Mouse (Mus musculus) myocyte (in vitro differentiated cells): Measurements from ENCODE around the gene Chd8. TPM values are rescaled to one million over a fixed set of nuclear protein-coding genes. Genes with fewer than 3 reads are reported as not detected.

ENCODE experiments used
- H3K27me3 ChIP-seq: one replicate; pipeline ENCODE4 v1.6.1; 2011; ENCODE audit not compliant: control insufficient read depth, insufficient read depth, insufficient read length
- H3K36me3 ChIP-seq: one replicate; pipeline ENCODE4 v1.6.1; 2011; ENCODE audit not compliant: control insufficient read depth, insufficient read depth
- H3K4me2 ChIP-seq: one replicate; pipeline ENCODE4 v1.6.1; 2011; ENCODE audit warnings: low read depth, control low read depth
- H3K4me3 ChIP-seq: one replicate; pipeline ENCODE4 v1.5.1; 2011; ENCODE audit warnings: mild to moderate bottlenecking, control low read depth, moderate library complexity
- H3K79me2 ChIP-seq: one replicate; pipeline ENCODE4 v1.6.1; 2011; ENCODE audit not compliant: control insufficient read depth, insufficient read depth
- H3ac ChIP-seq: one replicate; pipeline ENCODE4 v1.6.1; 2011; ENCODE audit not compliant: control insufficient read depth, insufficient read length
- CEBPB ChIP-seq: IDR thresholded peaks from 2 replicates; pipeline ENCODE4 v1.6.1; 2011; ENCODE audit warnings: mild to moderate bottlenecking, moderate library complexity; ENCODE audit not compliant: poor library complexity, insufficient read depth, severe bottlenecking
- E2F4 ChIP-seq: IDR thresholded peaks from one replicate; pipeline ENCODE4 v1.6.1; 2011; ENCODE audit warnings: mild to moderate bottlenecking, control low read depth, moderate library complexity; ENCODE audit not compliant: insufficient read depth
- MAX ChIP-seq: IDR thresholded peaks from one replicate; pipeline ENCODE4 v1.6.1; 2011; ENCODE audit warnings: low read depth, mild to moderate bottlenecking, control low read depth
- MYOD1 ChIP-seq, 3 experiments: IDR thresholded peaks; one replicate each; pipeline ENCODE4 v1.6.1; 2011; ENCODE audit warnings: control low read depth in 2 of 3, low read depth in 2 of 3, mild to moderate bottlenecking in 2 of 3, moderate library complexity in 1 of 3; ENCODE audit not compliant: insufficient read length in 2 of 3, control insufficient read depth in 1 of 3
- MYOG ChIP-seq, 3 experiments: IDR thresholded peaks; one replicate each; pipeline ENCODE4 v1.6.1; 2011; ENCODE audit warnings: control low read depth in 2 of 3, low read depth in 2 of 3, mild to moderate bottlenecking in 2 of 3; ENCODE audit not compliant: insufficient read length in 2 of 3, control insufficient read depth in 1 of 3, insufficient read depth in 1 of 3
- POLR2A ChIP-seq: IDR thresholded peaks from one replicate; pipeline ENCODE4 v1.6.1; 2011; ENCODE audit warnings: low read depth, mild to moderate bottlenecking, control low read depth, moderate library complexity; ENCODE audit not compliant: insufficient read length
- POLR2AphosphoS2 ChIP-seq: IDR thresholded peaks from one replicate; pipeline ENCODE4 v1.6.1; 2011; ENCODE audit warnings: low read depth, control low read depth; ENCODE audit not compliant: insufficient read length
- REST ChIP-seq: IDR thresholded peaks from one replicate; pipeline ENCODE4 v1.6.1; 2011; ENCODE audit warnings: mild to moderate bottlenecking, control low read depth, moderate library complexity; ENCODE audit not compliant: insufficient read depth, insufficient read length
- SRF ChIP-seq: IDR thresholded peaks from one replicate; pipeline ENCODE4 v1.6.1; 2011; ENCODE audit warnings: low read depth; ENCODE audit not compliant: control insufficient read depth, insufficient read length
- TCF12 ChIP-seq: IDR thresholded peaks from one replicate; pipeline ENCODE4 v1.6.1; 2011; ENCODE audit warnings: mild to moderate bottlenecking, control low read depth; ENCODE audit not compliant: poor library complexity, insufficient read depth, severe bottlenecking
- TCF3 ChIP-seq: IDR thresholded peaks from one replicate; pipeline ENCODE4 v1.6.1; 2011; ENCODE audit warnings: low read depth, control low read depth; ENCODE audit not compliant: insufficient read length
- USF1 ChIP-seq: IDR thresholded peaks from one replicate; pipeline ENCODE4 v1.6.1; 2011; ENCODE audit warnings: low read depth, mild to moderate bottlenecking, control low read depth, moderate library complexity
- polyA plus RNA-seq: library from polyadenylated mRNA; unstranded; fragments of >200 nt; fragmentation: generic; extraction: Trizol; gene quantifications from one replicate; pipeline ENCODE4 v1.2.1, GENCODE M21; 2012; ENCODE audit warnings: missing spikeins

The Chd8 gene
- polyA plus RNA-seq, 1 experiment: 19.6 TPM

GRCm38 (mm10) chr14:52155008-52155407 lies 102.6 kb downstream of the Chd8 start:
- Histone ChIP-seq H3K27me3 (no peaks in the 10 kb centered on the region), H3K4me2 (no peak overlapping the region), H3K36me3 (peaks cover 11% of the 10 kb centered on the region), H3K4me3 (no peak overlapping the region), H3ac (no peak overlapping the region), H3K79me2 (no peaks in the 10 kb centered on the region)
- TF ChIP-seq MYOG (IDR thresholded peaks at IDR 0.05; ENCODE audit: control insufficient read depth in 1 of 3, insufficient read depth in 1 of 3, insufficient read length in 2 of 3, low read depth in 2 of 3) (no peak), TCF12 (no peak), POLR2A (no peak), MYOD1 (IDR thresholded peaks at IDR 0.05; ENCODE audit: control insufficient read depth in 1 of 3, insufficient read length in 2 of 3, low read depth in 2 of 3) (no peak), POLR2AphosphoS2 (no peak), REST (no peak), CEBPB (no peak), USF1 (no peak), E2F4 (no peak), SRF (no peak), TCF3 (no peak), MAX (no peak)

GRCm38 (mm10) chr14:52152613-52153012 lies 105.0 kb downstream of the Chd8 start:
- Histone ChIP-seq H3ac (no peak overlapping the region), H3K36me3 (no peaks in the 10 kb centered on the region), H3K79me2 (no peaks in the 10 kb centered on the region), H3K4me3 (no peak overlapping the region), H3K4me2 (no peak overlapping the region), H3K27me3 (no peaks in the 10 kb centered on the region)
- TF ChIP-seq MAX (no peak), TCF3 (no peak), POLR2A (no peak), POLR2AphosphoS2 (no peak), TCF12 (no peak), REST (no peak), MYOG (IDR thresholded peaks at IDR 0.05; ENCODE audit: control insufficient read depth in 1 of 3, insufficient read depth in 1 of 3, insufficient read length in 2 of 3, low read depth in 2 of 3) (no peak), E2F4 (no peak)

GRCm38 (mm10) chr14:52152179-52152578 lies 105.4 kb downstream of the Chd8 start:
- H3K4me3 ChIP-seq: no peak overlapping the region
- no peak overlapping the region for H3K4me2 ChIP-seq
- no peaks in the 10 kb centered on the region for H3K36me3 ChIP-seq
- no peak for TF ChIP-seq POLR2A
- TF ChIP-seq POLR2AphosphoS2: no peak
- no peak for TF ChIP-seq REST
- no peak for TF ChIP-seq MAX
- no peak for TF ChIP-seq E2F4
- TF ChIP-seq MYOG (IDR thresholded peaks at IDR 0.05; ENCODE audit: control insufficient read depth in 1 of 3, insufficient read depth in 1 of 3, insufficient read length in 2 of 3, low read depth in 2 of 3): no peak
- TF ChIP-seq CEBPB: no peak
- no peak for TF ChIP-seq TCF12
- TF ChIP-seq SRF: no peak
- no peak for TF ChIP-seq TCF3
- TF ChIP-seq MYOD1 (IDR thresholded peaks at IDR 0.05; ENCODE audit: control insufficient read depth in 1 of 3, insufficient read length in 2 of 3, low read depth in 2 of 3): no peak
- TF ChIP-seq USF1: no peak
- H3K79me2 ChIP-seq: no peaks in the 10 kb centered on the region
- H3K27me3 ChIP-seq: no peaks in the 10 kb centered on the region
- no peak overlapping the region for H3ac ChIP-seq

GRCm38 (mm10) chr14:52149888-52150287 lies 107.7 kb downstream of the Chd8 start:
- no peaks in the 10 kb centered on the region for H3K79me2 ChIP-seq
- TF ChIP-seq TCF3: no peak
- no peak for TF ChIP-seq MAX
- TF ChIP-seq POLR2A: no peak
- no peak for TF ChIP-seq E2F4
- H3K4me2 ChIP-seq: no peak overlapping the region
- H3ac ChIP-seq: no peak overlapping the region
- no peak overlapping the region for H3K4me3 ChIP-seq
- no peaks in the 10 kb centered on the region for H3K36me3 ChIP-seq
- no peaks in the 10 kb centered on the region for H3K27me3 ChIP-seq

Other genes with a start within 250 kb of the Chd8 start
- gene Tmem253, start 242.1 kb downstream of the Chd8 start, polyA plus RNA-seq: 0.34 TPM
- gene Zfp219, start 237.0 kb downstream of the Chd8 start, polyA plus RNA-seq: 13.6 TPM
- not detected for gene Olfr221, start 215.3 kb downstream of the Chd8 start, polyA plus RNA-seq
- 147 TPM for gene Hnrnpc, start 153.8 kb downstream of the Chd8 start, polyA plus RNA-seq
- gene Rpgrip1, start 147.1 kb downstream of the Chd8 start, polyA plus RNA-seq: 0.47 TPM
- 11.7 TPM for gene Supt16, start 60.4 kb downstream of the Chd8 start, polyA plus RNA-seq
- gene Tox4, start 21.4 kb upstream of the Chd8 start, polyA plus RNA-seq: 26.8 TPM
- 4.9 TPM for gene Rab2b, start 21.8 kb upstream of the Chd8 start, polyA plus RNA-seq
- gene Mettl3, start 47.3 kb upstream of the Chd8 start, polyA plus RNA-seq: 30.5 TPM
- gene Sall2, start 71.0 kb upstream of the Chd8 start, polyA plus RNA-seq: 3.5 TPM
- not detected for gene Olfr1513, start 98.6 kb upstream of the Chd8 start, polyA plus RNA-seq
- gene Olfr1512, start 121.4 kb upstream of the Chd8 start, polyA plus RNA-seq: not detected
- not detected for gene Olfr1511, start 139.6 kb upstream of the Chd8 start, polyA plus RNA-seq
- gene Olfr1510, start 156.6 kb upstream of the Chd8 start, polyA plus RNA-seq: not detected
- gene Olfr1509, start 185.2 kb upstream of the Chd8 start, polyA plus RNA-seq: not detected
- not detected for gene Olfr1508, start 209.7 kb upstream of the Chd8 start, polyA plus RNA-seq
- not detected for gene Olfr1507, start 238.0 kb upstream of the Chd8 start, polyA plus RNA-seq